Mouse (Mus musculus): ENCODE measurements at regions not wholly inside any gene's neighbourhood (a gene's known extent, or its start where the extent isn't known, plus 50 kb on each side); places are given as distances from the start of the nearest gene placed in this dataset.

GRCm38 (mm10) chr15:36884671-36885365 lies 122.8 kb downstream of the Zfp706 start:
- 80% methylated on average over 11 of the region's 11 CpGs for WGBS
- ATAC-seq: no peak

GRCm38 (mm10) chr15:36884074-36884473 lies 123.5 kb downstream of the Zfp706 start:
- WGBS: 90% methylated on average over 3 of the region's 3 CpGs
- H3K9me3 ChIP-seq (ENCODE audit: control insufficient read depth, low read length): no peaks in the 10 kb centered on the region
- no peaks in the 10 kb centered on the region for H3K4me1 ChIP-seq (replicated peaks; ENCODE audit: control insufficient read depth, insufficient read depth, low read length)
- no peak for ATAC-seq
- no peak overlapping the region for H3K9ac ChIP-seq (replicated peaks; ENCODE audit: low read depth, low read length)
- no peak overlapping the region for H3K4me2 ChIP-seq (ENCODE audit: low read length)
- no peaks in the 10 kb centered on the region for H3K27me3 ChIP-seq (replicated peaks; ENCODE audit: control insufficient read depth, insufficient read depth, low read length)
- no peaks in the 10 kb centered on the region for H3K36me3 ChIP-seq (ENCODE audit: control insufficient read depth, insufficient read depth)
- no peak overlapping the region for H3K27ac ChIP-seq (ENCODE audit: low read length)
- H3K4me3 ChIP-seq (replicated peaks; ENCODE audit: low read length): no peak overlapping the region

More at GRCm38 (mm10) chr15:36884671-36885365, 122.8 kb downstream of the Zfp706 start:
- no peak overlapping the region for H3K4me3 ChIP-seq (replicated peaks; ENCODE audit: low read length)
- H3K4me1 ChIP-seq (replicated peaks; ENCODE audit: control insufficient read depth, insufficient read depth, low read length): no peaks in the 10 kb centered on the region
- H3K27ac ChIP-seq (ENCODE audit: low read length): no peak overlapping the region
- no peaks in the 10 kb centered on the region for H3K36me3 ChIP-seq (ENCODE audit: control insufficient read depth, insufficient read depth)
- H3K9me3 ChIP-seq (ENCODE audit: control insufficient read depth, low read length): no peaks in the 10 kb centered on the region
- H3K4me2 ChIP-seq (ENCODE audit: low read length): no peak overlapping the region
- H3K9ac ChIP-seq (replicated peaks; ENCODE audit: low read depth, low read length): no peak overlapping the region
- no peaks in the 10 kb centered on the region for H3K27me3 ChIP-seq (replicated peaks; ENCODE audit: control insufficient read depth, insufficient read depth, low read length)

GRCm38 (mm10) chr15:36883156-36883555 lies 124.4 kb downstream of the Zfp706 start:
- no peak overlapping the region for H3K4me2 ChIP-seq (ENCODE audit: low read length)
- no peak for ATAC-seq
- no peaks in the 10 kb centered on the region for H3K4me1 ChIP-seq (replicated peaks; ENCODE audit: control insufficient read depth, insufficient read depth, low read length)
- H3K9ac ChIP-seq (replicated peaks; ENCODE audit: low read depth, low read length): no peak overlapping the region
- no peak overlapping the region for H3K27ac ChIP-seq (ENCODE audit: low read length)
- H3K4me3 ChIP-seq (replicated peaks; ENCODE audit: low read length): no peak overlapping the region
- 81% methylated on average over 6 of the region's 6 CpGs for WGBS
- no peaks in the 10 kb centered on the region for H3K27me3 ChIP-seq (replicated peaks; ENCODE audit: control insufficient read depth, insufficient read depth, low read length)
- H3K36me3 ChIP-seq (ENCODE audit: control insufficient read depth, insufficient read depth): no peaks in the 10 kb centered on the region
- no peaks in the 10 kb centered on the region for H3K9me3 ChIP-seq (ENCODE audit: control insufficient read depth, low read length)

- no peaks in the 10 kb centered on the region for H3K4me1 ChIP-seq (replicated peaks; ENCODE audit: control insufficient read depth, insufficient read depth, low read length)
- no peaks in the 10 kb centered on the region for H3K36me3 ChIP-seq (ENCODE audit: control insufficient read depth, insufficient read depth)
- no peaks in the 10 kb centered on the region for H3K27me3 ChIP-seq (replicated peaks; ENCODE audit: control insufficient read depth, insufficient read depth, low read length)
- no peaks in the 10 kb centered on the region for H3K9me3 ChIP-seq (ENCODE audit: control insufficient read depth, low read length)
- ATAC-seq: no peak
- no peak overlapping the region for H3K4me2 ChIP-seq (ENCODE audit: low read length)
- no peak overlapping the region for H3K27ac ChIP-seq (ENCODE audit: low read length)
- no peak overlapping the region for H3K9ac ChIP-seq (replicated peaks; ENCODE audit: low read depth, low read length)
- H3K4me3 ChIP-seq (replicated peaks; ENCODE audit: low read length): no peak overlapping the region
- 86% methylated on average over 2 of the region's 2 CpGs for whole genome bisulfite sequencing
Measured at GRCm38 (mm10) chr15:36881576-36881975, 126.0 kb downstream of the Zfp706 start.

- Histone ChIP-seq H3K9me3 (ENCODE audit: control insufficient read depth, low read length) (no peaks in the 10 kb centered on the region), H3K9ac (replicated peaks; ENCODE audit: low read depth, low read length) (no peak overlapping the region), H3K27me3 (replicated peaks; ENCODE audit: control insufficient read depth, insufficient read depth, low read length) (no peaks in the 10 kb centered on the region), H3K4me3 (replicated peaks; ENCODE audit: low read length) (no peak overlapping the region), H3K4me1 (replicated peaks; ENCODE audit: control insufficient read depth, insufficient read depth, low read length) (no peaks in the 10 kb centered on the region), H3K27ac (ENCODE audit: low read length) (no peak overlapping the region), H3K4me2 (ENCODE audit: low read length) (no peak overlapping the region), H3K36me3 (ENCODE audit: control insufficient read depth, insufficient read depth) (no peaks in the 10 kb centered on the region)
- ATAC-seq: no peak
- 92% methylated on average over 3 of the region's 3 CpGs for WGBS
Measured at GRCm38 (mm10) chr15:36880602-36881001, 127.0 kb downstream of the Zfp706 start.

GRCm38 (mm10) chr15:36879587-36879986 lies 128.0 kb downstream of the Zfp706 start:
- 89% methylated on average over 7 of the region's 7 CpGs for WGBS
- Histone ChIP-seq H3K4me3 (replicated peaks; ENCODE audit: low read length) (no peak overlapping the region), H3K4me1 (replicated peaks; ENCODE audit: control insufficient read depth, insufficient read depth, low read length) (no peaks in the 10 kb centered on the region), H3K27me3 (replicated peaks; ENCODE audit: control insufficient read depth, insufficient read depth, low read length) (no peaks in the 10 kb centered on the region), H3K9me3 (ENCODE audit: control insufficient read depth, low read length) (no peaks in the 10 kb centered on the region), H3K36me3 (ENCODE audit: control insufficient read depth, insufficient read depth) (no peaks in the 10 kb centered on the region), H3K27ac (ENCODE audit: low read length) (no peak overlapping the region), H3K9ac (replicated peaks; ENCODE audit: low read depth, low read length) (no peak overlapping the region), H3K4me2 (ENCODE audit: low read length) (no peak overlapping the region)
- no peak for ATAC-seq

GRCm38 (mm10) chr15:36878960-36879359 lies 128.6 kb downstream of the Zfp706 start:
- H3K4me3 ChIP-seq (replicated peaks; ENCODE audit: low read length): no peak overlapping the region
- H3K27ac ChIP-seq (ENCODE audit: low read length): no peak overlapping the region
- no peaks in the 10 kb centered on the region for H3K36me3 ChIP-seq (ENCODE audit: control insufficient read depth, insufficient read depth)
- WGBS: 35% methylated on average over 5 of the region's 5 CpGs
- no peak for ATAC-seq
- peaks cover 2% of the 10 kb centered on the region for H3K4me1 ChIP-seq (replicated peaks; ENCODE audit: control insufficient read depth, insufficient read depth, low read length)
- H3K27me3 ChIP-seq (replicated peaks; ENCODE audit: control insufficient read depth, insufficient read depth, low read length): no peaks in the 10 kb centered on the region
- no peak overlapping the region for H3K4me2 ChIP-seq (ENCODE audit: low read length)
- no peak overlapping the region for H3K9ac ChIP-seq (replicated peaks; ENCODE audit: low read depth, low read length)
- no peaks in the 10 kb centered on the region for H3K9me3 ChIP-seq (ENCODE audit: control insufficient read depth, low read length)

- 80% methylated on average over 3 of the region's 3 CpGs for WGBS
- H3K4me3 ChIP-seq (replicated peaks; ENCODE audit: low read length): no peak overlapping the region
- H3K4me2 ChIP-seq (ENCODE audit: low read length): no peak overlapping the region
- no peaks in the 10 kb centered on the region for H3K36me3 ChIP-seq (ENCODE audit: control insufficient read depth, insufficient read depth)
- peaks cover 9% of the 10 kb centered on the region for H3K4me1 ChIP-seq (replicated peaks; ENCODE audit: control insufficient read depth, insufficient read depth, low read length)
- no peaks in the 10 kb centered on the region for H3K27me3 ChIP-seq (replicated peaks; ENCODE audit: control insufficient read depth, insufficient read depth, low read length)
- ATAC-seq: no peak
- H3K9me3 ChIP-seq (ENCODE audit: control insufficient read depth, low read length): no peaks in the 10 kb centered on the region
- no peak overlapping the region for H3K9ac ChIP-seq (replicated peaks; ENCODE audit: low read depth, low read length)
- H3K27ac ChIP-seq (ENCODE audit: low read length): no peak overlapping the region
Measured at GRCm38 (mm10) chr15:36878276-36878675, 129.3 kb downstream of the Zfp706 start.

- H3K4me1 ChIP-seq (replicated peaks; ENCODE audit: control insufficient read depth, insufficient read depth, low read length): peaks cover 11% of the 10 kb centered on the region
- H3K4me2 ChIP-seq (ENCODE audit: low read length): no peak overlapping the region
- no peaks in the 10 kb centered on the region for H3K9me3 ChIP-seq (ENCODE audit: control insufficient read depth, low read length)
- 78% methylated on average over 7 of the region's 7 CpGs for WGBS
- H3K27ac ChIP-seq (ENCODE audit: low read length): no peak overlapping the region
- H3K27me3 ChIP-seq (replicated peaks; ENCODE audit: control insufficient read depth, insufficient read depth, low read length): no peaks in the 10 kb centered on the region
- H3K9ac ChIP-seq (replicated peaks; ENCODE audit: low read depth, low read length): no peak overlapping the region
- no peak for ATAC-seq
- no peaks in the 10 kb centered on the region for H3K36me3 ChIP-seq (ENCODE audit: control insufficient read depth, insufficient read depth)
- H3K4me3 ChIP-seq (replicated peaks; ENCODE audit: low read length): no peak overlapping the region
Measured at GRCm38 (mm10) chr15:36877501-36877900, 130.1 kb downstream of the Zfp706 start.
